Mouse (Mus musculus): ENCODE measurements around the gene Fggy.

DNA sequence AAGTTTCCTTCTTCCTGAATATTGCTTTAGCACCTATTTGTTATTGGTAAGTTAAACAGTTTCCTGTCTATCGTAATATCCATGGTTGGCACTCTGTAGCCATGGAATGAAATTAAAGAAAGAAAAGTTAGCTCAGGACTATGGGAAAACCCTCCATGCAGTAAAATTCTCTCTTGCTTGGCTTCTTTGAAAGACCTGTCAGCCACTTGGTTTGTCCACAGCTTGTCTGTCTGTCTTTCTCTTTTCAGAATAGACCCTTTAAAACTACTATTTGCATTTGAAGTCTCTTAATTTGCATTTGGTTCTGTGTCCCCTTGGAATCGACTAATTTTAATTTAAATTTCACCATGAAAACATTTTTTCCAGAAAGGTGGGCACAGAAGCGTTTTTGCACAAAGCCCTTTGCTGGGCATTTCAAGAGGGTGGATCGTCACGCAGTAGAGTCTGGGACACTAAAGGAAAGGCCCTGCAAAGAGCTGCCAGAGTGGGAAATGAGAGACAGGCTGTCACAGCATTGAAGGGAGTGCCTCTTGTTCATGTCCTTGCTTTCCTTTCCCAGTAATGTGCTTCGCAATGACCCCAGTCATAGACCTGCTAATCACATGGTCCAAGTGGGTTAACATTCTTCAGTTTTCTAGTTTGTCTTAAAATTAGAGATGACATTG lies 283.2 kb downstream of the Fggy start:
- TF ChIP-seq GATA1 (IDR thresholded peaks at IDR 0.05; ENCODE audit: low read length) (no peak), TAL1 (IDR thresholded peaks at IDR 0.05; ENCODE audit: low read length) (no peak)

Measured in erythroblast, embryonic 14.5 days (primary cell).